Mouse (Mus musculus): ENCODE results near the gene Tie1.

DNA sequence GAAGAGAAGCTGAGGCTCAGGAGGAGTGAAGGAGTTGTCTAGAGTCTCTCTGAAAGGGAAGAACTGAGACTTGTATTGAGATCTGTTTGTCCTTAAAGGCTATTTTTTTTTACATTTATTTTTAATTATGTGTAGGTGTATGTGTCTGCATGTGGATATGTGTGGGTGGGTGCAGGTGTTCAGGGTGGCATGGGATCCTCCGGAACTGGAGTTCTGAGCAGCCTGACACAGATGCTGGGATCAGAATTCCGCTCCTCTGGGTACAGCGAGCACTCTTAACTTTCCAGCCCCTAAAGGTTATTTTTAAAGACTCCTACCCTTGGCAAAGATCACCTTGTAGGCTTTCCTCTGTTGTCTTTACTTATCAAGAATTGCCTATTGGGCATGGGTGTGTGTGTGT lies 24.9 kb downstream of the Tie1 start:
- TF ChIP-seq CTCF (IDR thresholded peaks at IDR 0.05; ENCODE audit: extremely low read depth, insufficient read depth, insufficient read length, insufficient replicate concordance) (no peak), POLR2A (IDR thresholded peaks at IDR 0.05; ENCODE audit: low read depth, low read length) (no peak)
